Mouse (Mus musculus) stomach, postnatal 0 days (tissue): ENCODE measurements at regions not wholly inside any gene's neighbourhood (a gene's known extent, or its start where the extent isn't known, plus 50 kb on each side); places are given as distances from the start of the nearest gene placed in this dataset.

Source experiments
- CTCF ChIP-seq: IDR thresholded peaks from 2 replicates; pipeline ENCODE4 v1.5.1; 2016; ENCODE audit warnings: antibody characterized with exemption, low read depth, mild to moderate bottlenecking, moderate library complexity
- EP300 ChIP-seq: optimal IDR thresholded peaks from 2 replicates; pipeline ENCODE3; 2016; ENCODE audit warnings: antibody characterized with exemption

DNA sequence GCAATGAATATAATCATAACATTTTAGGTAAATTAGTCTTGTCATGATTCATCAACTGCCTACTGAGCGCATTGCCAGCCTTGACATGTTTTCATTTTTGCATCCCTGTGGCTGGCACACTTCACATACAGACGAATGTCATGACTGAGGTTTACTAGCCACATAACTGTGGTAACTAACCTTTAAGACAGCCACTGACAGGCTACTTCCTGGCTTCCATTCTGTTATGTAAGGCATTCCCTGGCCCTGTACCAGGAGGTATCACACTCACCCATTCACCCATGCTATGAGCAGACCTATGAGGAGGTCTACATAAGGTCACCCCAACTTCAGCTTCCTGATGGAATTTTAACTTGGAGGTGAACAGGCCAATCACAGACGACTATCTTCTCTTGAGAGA, 212.8 kb downstream of the Gm12728 start:
- TF ChIP-seq EP300 (no peak), CTCF (no peak)
